Mouse (Mus musculus): ENCODE measurements around the gene Leap2.
"Not testable (repeated sequence)": the region's sequence is repeated elsewhere in the genome, so short reads cannot be mapped to it uniquely, and the experiment has no call there.

Leap2 gene

DNA sequence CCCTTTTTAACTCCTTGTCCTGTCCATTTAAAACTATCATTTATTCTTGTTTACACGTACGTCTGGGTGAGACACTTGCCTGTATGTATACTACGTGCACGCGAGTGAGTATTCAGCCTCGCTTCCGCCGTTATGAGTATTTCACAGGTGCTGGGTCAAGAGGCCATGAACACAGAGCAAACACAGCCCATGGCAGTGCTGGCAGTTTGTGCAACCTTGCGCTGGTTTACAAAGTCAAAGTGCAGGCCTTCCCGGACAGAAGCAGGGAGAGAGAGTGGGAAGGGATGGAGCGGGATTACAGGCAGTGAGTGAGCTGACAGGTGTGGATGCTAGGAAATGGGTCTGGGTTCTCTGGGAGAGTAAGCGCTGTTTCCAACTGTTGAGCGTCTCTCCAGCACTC is 23.2 kb upstream of the Leap2 start:
- in situ Hi-C loops (cut with MboI; ENCODE audit: unreplicated experiment in 2 of 2), result no loop called here

GRCm38 (mm10) chr11:53445562-53445961 is 22.6 kb upstream of the Leap2 start:
- in situ Hi-C loops (cut with MboI; ENCODE audit: unreplicated experiment in 2 of 2), result no loop called here

DNA sequence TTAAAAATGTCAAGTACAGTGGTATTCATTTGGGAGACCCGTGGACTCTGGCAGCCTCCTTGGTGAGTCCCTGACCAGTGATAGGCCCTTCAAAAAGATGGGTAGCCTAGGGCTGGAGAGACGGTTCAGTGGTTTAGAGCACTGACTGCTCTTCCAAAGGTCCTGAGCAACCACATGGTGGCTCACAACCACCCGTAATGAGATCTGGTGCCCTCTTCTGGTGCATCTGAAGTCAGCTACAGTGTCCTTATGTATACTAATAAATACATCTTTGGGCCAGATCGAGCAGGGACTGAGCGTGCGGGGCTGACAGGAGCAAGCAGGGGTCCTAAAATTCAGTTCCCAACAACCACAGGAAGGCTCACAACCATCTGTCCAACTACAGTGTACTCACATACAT is 20.9 kb upstream of the Leap2 start:
- in situ Hi-C loops (cut with MboI; ENCODE audit: unreplicated experiment in 2 of 2), result no loop called here

GRCm38 (mm10) chr11:53441921-53442320 is 19.0 kb upstream of the Leap2 start:
- in situ Hi-C loops (cut with MboI; ENCODE audit: unreplicated experiment in 2 of 2), result no loop called here

DNA sequence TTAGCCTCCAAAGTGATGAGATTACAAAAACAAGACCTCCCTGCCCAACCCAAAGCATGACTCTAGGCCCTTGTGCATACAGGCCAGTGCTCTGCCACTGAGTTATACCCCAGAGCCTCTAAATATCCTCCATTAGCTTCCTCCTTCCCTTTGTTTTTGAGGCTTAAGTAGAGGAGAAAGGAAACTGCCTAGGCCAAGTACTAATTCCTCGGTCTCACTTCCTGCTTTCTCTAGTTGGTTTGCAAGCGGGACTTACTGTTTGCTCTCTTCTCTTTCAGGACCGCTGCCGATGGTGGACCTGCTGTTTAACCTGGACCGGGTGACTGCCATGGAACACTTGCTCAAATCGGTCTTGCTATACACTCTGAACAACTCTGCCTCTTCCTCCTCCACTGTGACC is 13.4 kb upstream of the Leap2 start:
- in situ Hi-C loops (cut with MboI; ENCODE audit: unreplicated experiment in 2 of 2), result no loop called here

GRCm38 (mm10) chr11:53435504-53435903 is 12.5 kb upstream of the Leap2 start:
- in situ Hi-C loops (cut with MboI; ENCODE audit: unreplicated experiment in 2 of 2), result no loop called here

DNA sequence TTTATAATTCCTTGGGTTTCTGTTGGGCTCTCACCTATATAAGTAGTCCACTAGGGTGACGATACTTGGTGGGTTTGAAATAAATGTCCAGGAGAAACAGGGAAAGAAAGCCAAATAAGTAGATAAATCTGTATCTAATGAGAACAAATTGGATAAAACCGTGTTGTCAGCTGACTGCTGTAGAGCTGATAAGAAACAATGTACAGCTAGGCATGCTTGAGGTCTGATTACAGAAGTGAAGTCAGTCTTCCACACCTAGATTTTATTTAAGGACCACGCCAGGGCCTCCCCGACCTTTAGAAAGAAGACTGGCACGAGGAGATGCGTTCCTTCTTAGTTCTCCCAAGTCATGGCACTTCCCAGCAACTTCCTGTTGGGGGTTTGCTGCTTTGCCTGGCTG is 10.1 kb upstream of the Leap2 start:
- in situ Hi-C loops (cut with MboI; ENCODE audit: unreplicated experiment in 2 of 2), result no loop called here

- in situ Hi-C loops (cut with MboI; ENCODE audit: unreplicated experiment in 2 of 2), result no loop called here
These were observed 8.5 kb upstream of the Leap2 start for GRCm38 (mm10) chr11:53431347-53432056.

- in situ Hi-C loops (cut with MboI; ENCODE audit: unreplicated experiment in 2 of 2), result no loop called here
These were observed 7.8 kb upstream of the Leap2 start, which contains the start of the genes Uqcrq and Gdf9 for GRCm38 (mm10) chr11:53430670-53431346. Gene Uqcrq (minus strand): TSS chr11:53430831. Gene Gdf9 (plus strand): TSS chr11:53431023.

GRCm38 (mm10) chr11:53430300-53430669 is 7.3 kb upstream of the Leap2 start:
- in situ Hi-C loops (cut with MboI; ENCODE audit: unreplicated experiment in 2 of 2), result no loop called here

DNA sequence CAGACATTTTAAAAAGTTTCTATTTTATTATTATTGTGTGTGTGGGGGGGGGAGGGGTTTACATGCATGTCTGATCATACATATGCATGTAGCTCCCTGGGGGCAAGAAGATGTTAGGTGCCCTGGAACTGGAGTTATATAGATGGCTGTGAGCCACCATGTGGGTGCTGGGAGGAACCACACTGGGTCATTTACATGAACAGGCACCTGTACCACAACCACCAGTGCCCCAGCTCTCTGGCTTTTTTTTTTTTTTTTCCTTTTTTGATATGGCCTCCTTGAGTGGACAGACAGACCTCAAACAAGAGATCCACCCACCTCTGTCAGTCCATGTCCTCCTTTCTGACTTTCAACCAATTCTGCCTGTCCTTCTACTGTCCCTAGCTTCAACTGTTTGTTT is 6.2 kb upstream of the Leap2 start:
- in situ Hi-C loops (cut with MboI; ENCODE audit: unreplicated experiment in 2 of 2), result no loop called here

DNA sequence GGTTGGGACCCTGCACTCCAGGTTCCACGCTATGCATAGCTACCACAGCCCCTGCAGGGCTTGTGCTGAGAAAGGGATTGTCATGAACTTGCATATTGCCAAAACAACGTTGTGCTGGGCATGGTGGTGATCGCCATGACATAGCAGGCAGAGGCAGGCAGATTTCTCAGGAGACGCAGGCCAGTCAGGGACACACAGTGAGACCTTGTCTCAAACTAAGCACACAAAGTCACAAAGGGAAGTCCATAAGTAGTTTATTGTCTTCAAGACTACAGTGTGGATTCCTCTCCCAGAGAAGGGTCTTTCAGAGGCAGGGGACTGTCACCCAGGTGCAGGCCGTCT is 5.7 kb upstream of the Leap2 start:
- in situ Hi-C loops (cut with MboI; ENCODE audit: unreplicated experiment in 2 of 2), result no loop called here

DNA sequence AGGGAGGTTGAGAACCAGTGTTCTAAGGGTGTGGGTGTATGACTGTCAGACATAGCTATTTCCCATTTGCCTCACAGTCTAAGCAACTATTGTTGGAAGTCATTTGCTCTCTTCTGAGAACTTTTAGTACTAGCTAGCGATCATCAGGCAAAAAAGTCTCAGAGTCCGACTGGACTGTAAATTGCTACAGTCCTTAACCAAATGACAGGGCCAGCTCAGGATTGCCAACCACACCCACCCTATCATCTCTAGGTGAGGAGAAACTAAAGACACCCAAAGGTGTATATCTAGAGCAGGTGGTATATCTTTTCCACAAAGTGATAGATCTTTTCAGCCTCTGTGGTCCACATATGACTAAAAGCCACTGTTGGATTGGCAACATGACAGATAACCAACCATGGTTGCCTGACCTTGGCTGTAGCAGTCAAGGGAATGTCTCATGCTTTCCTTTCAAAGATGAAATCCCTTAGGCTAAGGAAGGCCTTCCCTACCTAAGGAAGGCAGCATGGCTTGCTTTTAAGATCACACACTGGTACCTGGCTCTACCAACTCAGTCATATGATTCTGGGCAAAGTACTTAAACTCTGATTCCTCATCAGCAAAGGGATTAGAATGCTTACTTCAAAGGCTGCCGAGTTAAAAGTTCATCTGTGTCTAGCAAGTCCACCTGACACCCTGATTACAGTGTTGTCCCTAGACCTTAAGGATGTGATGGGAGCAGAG is 5.2 kb upstream of the Leap2 start:
- in situ Hi-C loops (cut with MboI; ENCODE audit: unreplicated experiment in 2 of 2), result no loop called here

- in situ Hi-C loops (cut with MboI; ENCODE audit: unreplicated experiment in 2 of 2), result not testable (repeated sequence)
These were observed 3.9 kb upstream of the Leap2 start for GRCm38 (mm10) chr11:53426914-53427313.

GRCm38 (mm10) chr11:53425711-53426255 is 2.8 kb upstream of the Leap2 start:
- in situ Hi-C loops (cut with MboI; ENCODE audit: unreplicated experiment in 2 of 2), result no loop called here

- in situ Hi-C loops (cut with MboI; ENCODE audit: unreplicated experiment in 2 of 2), result no loop called here
These were observed 2.3 kb upstream of the Leap2 start for GRCm38 (mm10) chr11:53425251-53425650.

DNA sequence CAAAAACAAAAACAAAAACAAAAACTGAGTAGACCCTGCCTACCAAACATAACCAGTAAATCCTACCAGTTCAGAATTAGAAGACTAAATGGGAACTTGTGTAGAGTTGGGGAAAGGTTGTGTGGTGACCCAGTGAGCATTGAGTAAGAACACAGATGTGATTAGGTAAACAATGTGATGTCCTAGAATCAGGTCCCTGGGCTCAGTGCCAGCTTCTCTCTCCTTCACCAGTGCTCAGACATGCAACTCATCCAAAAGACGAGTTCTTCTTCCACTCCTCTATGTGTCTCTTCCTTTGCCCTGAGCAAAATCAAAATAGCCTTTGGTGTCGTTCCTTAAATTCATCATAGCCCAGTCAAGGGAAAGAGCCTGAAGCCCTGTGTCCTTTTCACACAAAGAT is 1.9 kb upstream of the Leap2 start:
- in situ Hi-C loops (cut with MboI; ENCODE audit: unreplicated experiment in 2 of 2), result loop anchor here in 1 of 2 experiments (5.0 to 25.0 kb wide), 2 partner anchors 38 to 1013 kb away; no protein-coding TSS in a partner anchor

- in situ Hi-C loops (cut with MboI; ENCODE audit: unreplicated experiment in 2 of 2), result loop anchor here in 1 of 2 experiments (10.0 to 25.0 kb wide), 2 partner anchors 1006 to 1713 kb away; no protein-coding TSS in a partner anchor
These were observed 4.9 kb downstream of the Leap2 start for GRCm38 (mm10) chr11:53418048-53418447.

- in situ Hi-C loops (cut with MboI; ENCODE audit: unreplicated experiment in 2 of 2), result loop anchor here in 1 of 2 experiments (10.0 to 25.0 kb wide), 2 partner anchors 1002 to 1709 kb away; no protein-coding TSS in a partner anchor
These were observed 9.1 kb downstream of the Leap2 start for GRCm38 (mm10) chr11:53413871-53414270.

- in situ Hi-C loops (cut with MboI; ENCODE audit: unreplicated experiment in 2 of 2), result loop anchor here in 1 of 2 experiments (10.0 to 25.0 kb wide), 2 partner anchors 999 to 1707 kb away; no protein-coding TSS in a partner anchor
These were observed 11.2 kb downstream of the Leap2 start for GRCm38 (mm10) chr11:53411738-53412137.

DNA sequence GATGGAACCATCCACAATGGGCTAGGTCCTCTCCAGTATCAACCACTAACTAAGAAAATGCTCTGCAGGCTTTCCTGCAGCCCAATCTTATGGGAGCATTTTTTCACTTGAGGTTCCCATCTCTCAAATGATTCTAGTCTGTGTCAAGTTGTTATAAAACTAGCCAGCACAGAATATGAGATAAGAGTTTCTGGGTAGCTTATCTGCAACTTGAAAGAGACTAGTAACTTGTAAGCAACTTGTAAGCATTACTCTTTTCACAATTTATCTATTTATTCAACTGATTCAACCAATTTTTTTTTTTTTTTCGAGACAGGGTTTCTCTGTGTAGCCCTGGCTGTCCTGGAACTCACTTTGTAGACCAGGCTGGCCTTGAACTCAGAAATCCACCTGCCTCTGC is 19.3 kb downstream of the Leap2 start:
- in situ Hi-C loops (cut with MboI; ENCODE audit: unreplicated experiment in 2 of 2), result loop anchor here in 1 of 2 experiments (25.0 kb wide), 1 partner anchor 991 kb away; no protein-coding TSS in a partner anchor
